Mouse (Mus musculus) limb, embryonic 11.5 days (tissue): ENCODE results near the gene Mtg1. TPM values are rescaled to one million over a fixed set of nuclear protein-coding genes. Genes with fewer than 3 reads are reported as not detected.

ENCODE experiments used
- ATAC-seq: fragments of 200-750 bp; cut with Nextera tagmentation; 2 replicates; pipeline ENCODE4 v1.8.0; 2017; ENCODE audit warnings: low read depth; ENCODE audit not compliant: insufficient number of reproducible peaks, low FRiP score, low TSS enrichment
- DNase-seq: peaks from one replicate; pipeline ENCODE4 v3.0.0-alpha.2; 2015; ENCODE audit warnings: low spot score
- H3K27ac ChIP-seq: fragments of 300-500 bp; sonication (generic); replicated peaks from 2 replicates; pipeline ENCODE4 v1.5.1; 2014; ENCODE audit warnings: low read depth, mild to moderate bottlenecking, low read length
- H3K27me3 ChIP-seq: fragments of 300-500 bp; sonication (generic); 2 replicates; pipeline ENCODE4 v1.6.1; 2014; ENCODE audit warnings: mild to moderate bottlenecking, low read length, mixed read lengths; ENCODE audit not compliant: control insufficient read depth, insufficient read depth
- H3K36me3 ChIP-seq: fragments of 300-500 bp; sonication (generic); 2 replicates; pipeline ENCODE4 v1.6.1; 2014; ENCODE audit warnings: mild to moderate bottlenecking, low read length, moderate library complexity, mixed read lengths; ENCODE audit not compliant: control insufficient read depth, insufficient read depth
- H3K4me1 ChIP-seq: fragments of 300-500 bp; sonication (generic); 2 replicates; pipeline ENCODE4 v1.6.1; 2014; ENCODE audit warnings: low read length, mixed read lengths; ENCODE audit not compliant: control insufficient read depth, insufficient read depth
- H3K4me2 ChIP-seq: fragments of 300-500 bp; sonication (generic); 2 replicates; pipeline ENCODE4 v1.6.1; 2014; ENCODE audit warnings: low read depth, mild to moderate bottlenecking, moderate library complexity; ENCODE audit not compliant: severe bottlenecking
- H3K4me3 ChIP-seq: fragments of 300-500 bp; sonication (generic); 2 replicates; pipeline ENCODE4 v1.5.1; 2014; ENCODE audit warnings: low read depth, low read length
- H3K9ac ChIP-seq: fragments of 300-500 bp; sonication (generic); 2 replicates; pipeline ENCODE4 v1.6.1; 2014; ENCODE audit warnings: mild to moderate bottlenecking, low read length
- H3K9me3 ChIP-seq: fragments of 300-500 bp; sonication (generic); 2 replicates; pipeline ENCODE4 v1.6.1; 2016; ENCODE audit warnings: low read length; ENCODE audit not compliant: control insufficient read depth
- WGBS: fragments of 180-500 bp; shearing (Covaris S2); extraction: QIAGEN DNeasy Blood & Tissue Kit; methylation state at CpG from one replicate; pipeline ENCODE4 v1.1.7; 2014; 5-methylcytosine and 5-hydroxymethylcytosine counted together
- polyA plus RNA-seq: library from polyadenylated mRNA; unstranded; fragments of >200 nt; fragmentation: Nextera tagmentation; extraction: Ambion mirVana; gene quantifications from 2 replicates; pipeline ENCODE4 v1.2.1, GENCODE M21; 2014

Gene Mtg1
- polyA plus RNA-seq, 1 experiment from 2014 or later, result 22.4 TPM

DNA sequence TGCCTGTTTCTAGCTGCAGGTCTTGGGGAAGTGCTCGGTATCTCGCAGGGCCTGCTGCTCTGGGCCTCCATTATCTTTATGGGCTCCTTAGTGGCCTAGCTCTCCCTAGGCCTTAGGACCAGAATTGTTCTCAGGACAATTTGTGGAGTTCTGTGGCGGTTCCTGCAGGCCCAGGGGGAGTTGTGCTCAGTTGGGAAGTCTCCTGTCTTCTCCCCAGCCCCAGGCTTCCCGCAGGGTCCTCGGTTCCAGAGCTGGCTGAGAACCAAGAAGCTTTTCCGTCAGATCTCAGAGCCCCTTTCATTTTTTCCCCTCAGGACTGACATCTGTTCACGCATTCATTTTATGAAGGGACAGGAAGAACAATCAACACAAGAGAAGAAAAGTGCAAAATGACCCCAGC lies 27.3 kb downstream of the Mtg1 start, which contains the start of gene Olfr522:
Gene Olfr522 (minus strand): TSS at position 101 of the 400 bp plus-strand sequence.
- DNase-seq, result no peak
- Histone ChIP-seq H3K27me3 (no peaks in the 10 kb centered on the region), H3K4me3 (no peak within 1 kb of the TSS), H3K27ac (no peak within 1 kb of the TSS), H3K4me2 (no peak within 1 kb of the TSS), H3K9ac (no peak within 1 kb of the TSS), H3K36me3 (no peaks in the 10 kb centered on the region), H3K4me1 (no peaks in the 10 kb centered on the region), H3K9me3 (no peaks in the 10 kb centered on the region)
- no peak for ATAC-seq
- WGBS, result 75% methylated on average over 7 of the region's 7 CpGs

DNA sequence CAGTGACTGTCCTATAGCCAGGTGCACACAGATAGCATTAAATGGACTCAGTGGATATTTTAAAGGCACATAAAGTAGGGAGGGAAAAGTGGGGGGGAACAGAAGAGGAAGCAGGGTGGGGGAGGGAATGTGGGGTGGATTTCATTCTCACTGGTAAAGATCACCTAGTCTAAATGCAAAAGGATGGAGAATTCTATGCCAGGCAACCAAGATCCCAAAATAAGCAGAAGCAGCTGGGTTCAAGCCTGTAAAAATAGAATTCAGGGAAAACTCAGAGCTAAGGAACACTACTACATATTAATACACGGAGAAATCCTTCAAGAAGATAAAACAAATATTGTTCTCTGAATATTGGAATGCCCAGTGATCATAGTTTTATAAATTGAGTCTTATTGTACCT lies 30.6 kb downstream of the Mtg1 start:
- ATAC-seq, result no peak
- 74% methylated on average over 1 of the region's 1 CpGs for WGBS
- H3K27me3 ChIP-seq, result no peaks in the 10 kb centered on the region

DNA sequence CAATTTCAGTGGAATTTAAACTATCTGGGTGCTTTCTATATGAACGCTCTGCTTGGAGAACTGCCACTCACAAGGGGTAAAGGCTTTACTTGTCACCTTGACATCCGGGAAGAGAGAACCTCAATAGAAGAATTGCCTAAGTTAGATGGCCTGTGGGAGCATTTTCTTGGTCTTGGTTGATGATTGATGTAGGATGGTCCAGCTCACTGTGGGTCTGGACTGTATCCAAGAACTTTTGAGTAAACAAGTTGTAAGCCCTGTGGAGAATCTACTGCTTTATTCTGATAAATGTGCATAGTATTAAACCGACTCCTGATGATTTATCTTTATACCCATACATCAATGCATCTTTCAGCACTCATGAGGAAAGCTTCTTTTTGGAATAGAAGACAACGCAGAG lies 32.0 kb downstream of the Mtg1 start:
- Histone ChIP-seq H3K27ac (no peak overlapping the region), H3K9ac (no peak overlapping the region), H3K9me3 (no peaks in the 10 kb centered on the region), H3K27me3 (no peaks in the 10 kb centered on the region), H3K4me2 (no peak overlapping the region), H3K4me3 (no peak overlapping the region), H3K4me1 (no peaks in the 10 kb centered on the region), H3K36me3 (no peaks in the 10 kb centered on the region)
- DNase-seq, result no peak
- WGBS, result 87% methylated on average over 4 of the region's 4 CpGs
- no peak for ATAC-seq

More for the DNA sequence above, 30.6 kb downstream of the Mtg1 start:
- no peak for DNase-seq
- Histone ChIP-seq H3K4me2 (no peak overlapping the region), H3K9me3 (no peaks in the 10 kb centered on the region), H3K4me1 (no peaks in the 10 kb centered on the region), H3K4me3 (no peak overlapping the region), H3K36me3 (no peaks in the 10 kb centered on the region), H3K27ac (no peak overlapping the region), H3K9ac (no peak overlapping the region)

DNA sequence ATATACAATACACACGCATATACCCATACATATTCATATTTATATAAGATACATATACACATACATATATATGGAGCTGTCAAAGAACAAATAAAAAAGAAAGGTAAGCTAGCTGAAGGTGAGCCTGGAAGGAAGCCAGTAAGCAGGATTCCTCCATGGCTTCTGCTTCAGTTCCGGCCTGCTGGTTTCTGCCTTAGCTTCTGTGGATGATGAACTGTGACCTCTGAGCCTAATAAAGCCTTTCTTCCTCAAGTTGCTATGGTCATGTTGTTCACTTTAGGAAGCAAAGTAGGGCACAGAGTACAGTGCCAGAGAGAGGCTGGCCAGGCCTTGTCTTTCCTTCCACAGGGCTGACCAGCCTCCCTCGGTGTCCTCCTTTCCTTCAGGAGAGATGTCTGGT lies 33.5 kb downstream of the Mtg1 start:
- H3K9me3 ChIP-seq, result no peaks in the 10 kb centered on the region
- 93% methylated on average over 3 of the region's 3 CpGs for WGBS
- H3K27ac ChIP-seq, result no peak overlapping the region
- H3K4me1 ChIP-seq, result no peaks in the 10 kb centered on the region
- H3K9ac ChIP-seq, result no peak overlapping the region
- no peaks in the 10 kb centered on the region for H3K27me3 ChIP-seq
- ATAC-seq (no peak), DNase-seq (no peak)
- no peak overlapping the region for H3K4me2 ChIP-seq
- H3K4me3 ChIP-seq, result no peak overlapping the region
- H3K36me3 ChIP-seq, result no peaks in the 10 kb centered on the region

DNA sequence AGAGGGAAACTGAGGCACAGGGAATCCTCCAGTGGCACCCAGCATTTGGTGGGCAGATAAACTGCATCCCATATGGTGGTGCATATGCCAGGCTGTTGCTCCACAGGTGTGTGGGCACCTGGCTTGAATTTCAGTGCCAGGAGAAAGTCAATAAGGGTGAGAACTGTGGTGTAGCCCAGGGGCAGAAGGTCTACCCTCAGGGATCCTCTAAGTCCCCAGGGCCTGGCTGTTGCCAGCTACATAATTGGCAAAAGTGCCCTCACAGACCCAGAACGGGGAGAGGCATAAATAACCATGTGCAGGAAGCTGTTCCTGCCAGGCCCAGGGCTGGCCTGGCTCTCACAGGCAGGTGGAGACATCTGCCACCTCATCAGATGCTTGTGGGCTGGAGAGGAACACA lies 35.6 kb downstream of the Mtg1 start, which contains the start of gene Olfr523:
Gene Olfr523 (plus strand): TSS at position 282 of the 400 bp plus-strand sequence.
- Histone ChIP-seq H3K4me2 (no peak within 1 kb of the TSS), H3K27ac (no peak within 1 kb of the TSS), H3K4me3 (no peak within 1 kb of the TSS), H3K9me3 (no peaks in the 10 kb centered on the region), H3K36me3 (no peaks in the 10 kb centered on the region), H3K9ac (no peak within 1 kb of the TSS), H3K27me3 (no peaks in the 10 kb centered on the region), H3K4me1 (no peaks in the 10 kb centered on the region)
- ATAC-seq, result no peak
- 53% methylated on average over 1 of the region's 1 CpGs for WGBS
- DNase-seq, result no peak

DNA sequence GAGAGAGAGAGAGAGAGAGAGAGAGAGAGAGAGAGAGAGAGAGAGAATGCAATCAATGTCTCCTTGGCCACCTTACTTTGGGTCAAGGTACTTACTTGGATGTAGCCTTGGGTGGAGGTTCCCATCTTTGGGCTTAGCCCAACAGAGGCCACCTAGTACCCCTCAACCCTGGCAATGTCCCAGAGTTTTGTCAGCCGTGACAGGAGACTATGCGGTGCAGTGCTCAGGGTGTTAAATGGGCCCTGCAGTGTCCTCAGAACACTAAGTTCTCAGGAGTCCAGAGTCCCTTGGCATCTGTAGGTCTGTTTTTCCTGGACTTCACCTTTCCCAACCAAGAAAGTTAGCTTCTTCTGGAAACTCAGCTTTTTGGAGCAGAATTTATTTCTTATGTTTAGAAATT lies 41.8 kb downstream of the Mtg1 start:
- Histone ChIP-seq H3K27me3 (no peaks in the 10 kb centered on the region), H3K4me1 (no peaks in the 10 kb centered on the region), H3K4me3 (no peak overlapping the region), H3K36me3 (no peaks in the 10 kb centered on the region), H3K27ac (no peak overlapping the region), H3K4me2 (no peak overlapping the region), H3K9ac (no peak overlapping the region), H3K9me3 (no peaks in the 10 kb centered on the region)
- no peak for ATAC-seq
- no peak for DNase-seq
- WGBS, result 87% methylated on average over 2 of the region's 2 CpGs

DNA sequence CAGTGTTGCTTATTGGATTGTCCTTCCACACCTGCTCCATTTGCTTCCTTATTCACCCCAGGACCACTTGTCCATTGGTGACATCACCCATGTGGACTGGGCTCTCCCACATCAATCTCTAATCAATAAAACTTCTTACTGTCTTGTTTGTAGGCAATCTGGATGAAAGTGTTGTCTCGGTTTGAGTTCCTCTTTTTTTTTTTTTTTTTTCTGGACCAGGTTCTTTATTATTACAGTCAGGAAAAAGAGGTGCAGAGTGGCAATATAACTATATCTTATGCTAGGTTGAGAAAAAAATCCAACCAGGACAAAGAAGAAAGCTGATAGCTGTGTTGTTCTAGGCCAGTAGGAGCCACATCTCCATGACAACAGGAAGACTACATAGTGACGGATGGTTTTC lies 43.3 kb downstream of the Mtg1 start:
- Histone ChIP-seq H3K36me3 (no peaks in the 10 kb centered on the region), H3K27me3 (no peaks in the 10 kb centered on the region), H3K4me2 (no peak overlapping the region), H3K27ac (no peak overlapping the region), H3K4me1 (no peaks in the 10 kb centered on the region), H3K9me3 (no peaks in the 10 kb centered on the region), H3K9ac (no peak overlapping the region), H3K4me3 (no peak overlapping the region)
- ATAC-seq (no peak), DNase-seq (no peak)
- 82% methylated on average over 2 of the region's 2 CpGs for WGBS

DNA sequence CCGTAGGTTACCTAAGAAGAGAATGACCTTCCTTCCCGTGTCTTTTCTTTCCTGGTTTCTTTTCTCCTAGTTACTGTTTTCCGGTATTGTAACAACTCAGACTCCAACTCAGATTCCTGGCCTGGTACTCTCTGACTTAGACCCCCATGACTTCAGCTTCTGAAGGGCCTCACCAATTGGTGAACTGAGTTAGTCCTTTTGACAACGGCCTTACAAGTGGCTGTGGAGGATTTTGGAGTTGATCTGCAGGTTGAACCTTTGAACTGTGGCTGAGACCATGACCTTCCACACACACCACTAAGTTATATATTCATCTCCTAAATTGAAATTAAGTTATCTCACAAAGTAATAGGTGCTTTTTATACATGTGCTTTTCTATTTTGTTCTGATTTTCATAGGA lies 46.8 kb downstream of the Mtg1 start:
- Histone ChIP-seq H3K9ac (no peak overlapping the region), H3K27me3 (no peaks in the 10 kb centered on the region), H3K9me3 (no peaks in the 10 kb centered on the region), H3K4me2 (no peak overlapping the region), H3K4me3 (no peak overlapping the region), H3K4me1 (no peaks in the 10 kb centered on the region), H3K36me3 (no peaks in the 10 kb centered on the region), H3K27ac (no peak overlapping the region)
- ATAC-seq (no peak), DNase-seq (no peak)
- WGBS, result 85% methylated on average over 4 of the region's 4 CpGs
